Mouse (Mus musculus): Measurements from ENCODE around the gene Ccdc22.
A peak's percentile ranks its signal among the peaks of the same experiment; 100 is the strongest.

Ccdc22 gene

DNA sequence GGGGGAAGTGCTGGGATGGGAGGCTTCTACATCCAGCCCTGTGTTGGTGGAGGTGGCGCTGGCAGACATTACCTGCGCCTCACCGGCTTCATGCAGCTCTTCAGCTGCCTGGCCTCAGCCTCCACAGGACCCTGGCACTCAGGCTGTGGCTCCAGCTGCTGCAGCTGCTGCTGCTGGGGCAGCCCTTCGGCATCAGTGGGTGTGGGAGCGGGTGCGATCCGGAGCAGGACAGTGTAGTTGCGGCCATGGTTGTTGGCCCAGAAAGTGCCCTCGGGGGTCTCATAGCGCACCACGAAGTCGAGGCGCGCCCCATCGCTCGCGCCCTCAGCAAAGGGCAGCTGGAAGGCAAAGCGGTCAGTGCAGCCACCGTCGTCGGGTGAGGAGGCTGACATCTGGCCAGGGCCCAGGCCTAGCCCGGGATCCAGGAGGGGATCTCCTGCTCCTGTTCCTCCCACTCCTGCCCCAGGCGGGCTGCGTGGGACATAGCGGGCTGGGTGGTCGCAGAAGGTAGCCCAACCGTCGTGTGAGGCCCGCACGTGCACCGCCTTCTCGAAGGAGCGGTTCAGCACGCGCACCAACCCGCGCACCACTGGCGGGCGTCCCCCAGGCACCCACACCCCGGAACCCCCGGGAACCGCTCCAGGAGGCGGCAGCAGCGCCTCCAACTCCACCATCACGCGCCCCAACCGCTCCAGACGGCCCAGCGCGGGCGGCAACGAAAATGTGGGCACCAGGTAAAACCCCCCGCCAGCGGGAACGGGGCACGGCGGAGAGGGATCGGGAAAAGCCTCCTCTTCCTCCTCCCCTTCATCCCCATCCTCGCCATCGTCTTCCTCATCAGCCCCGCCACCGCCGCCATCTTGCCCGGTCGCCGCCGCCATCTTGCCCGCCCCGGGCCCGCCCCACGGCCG is 31.9 kb downstream of the Ccdc22 start, which contains the start of gene Foxp3:
Gene Foxp3, plus strand, starts transcription at position 469 of the 911 bp plus-strand sequence.
- peak in 1 of 2 experiments; percentile 20 for DNase-seq

DNA sequence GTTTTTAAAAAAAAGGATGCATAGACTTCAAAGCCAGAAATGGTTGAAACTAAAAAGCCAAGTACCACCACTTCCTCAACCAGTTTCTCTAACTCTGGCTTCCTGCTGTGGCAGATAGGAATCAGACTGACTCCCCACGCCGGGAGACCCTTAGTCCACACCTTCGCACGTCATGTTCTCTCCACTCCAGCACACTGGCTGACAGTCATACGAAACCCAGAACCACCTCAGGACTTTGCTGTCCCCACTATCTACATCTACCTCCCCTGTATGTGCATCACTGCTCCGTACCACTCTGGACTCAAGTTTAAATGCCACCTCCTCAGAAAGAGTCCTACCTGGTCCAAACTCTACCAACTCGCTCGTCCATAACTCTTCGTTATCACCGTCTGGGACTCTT is 32.9 kb downstream of the Ccdc22 start:
- peak in 1 of 2 experiments; percentile 9 for DNase-seq

DNA sequence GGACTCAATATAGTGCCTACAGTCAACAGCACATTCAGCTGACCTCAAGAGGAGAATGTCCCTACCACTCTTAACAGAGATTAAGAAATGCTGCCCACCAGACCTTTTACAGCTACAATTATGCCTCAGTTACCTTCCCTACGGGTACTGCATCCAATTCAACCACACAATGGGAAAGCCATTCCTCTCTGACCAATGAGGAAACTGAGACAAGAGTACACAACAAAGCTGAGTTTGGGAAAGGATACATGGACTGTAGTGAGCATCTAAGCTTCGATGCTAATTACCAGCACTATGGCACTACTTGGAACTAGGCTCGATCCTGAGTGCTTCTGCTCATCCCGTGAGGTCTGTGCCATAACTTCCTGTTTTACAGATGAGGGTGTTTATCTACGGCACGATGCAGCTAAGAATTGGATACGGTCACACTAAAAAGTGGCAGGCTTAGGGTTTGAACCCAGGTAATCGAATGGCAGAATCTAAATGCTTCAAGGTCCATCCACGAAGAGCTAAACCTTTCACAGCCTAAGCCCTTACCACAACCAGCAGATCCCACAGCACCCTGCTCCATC is 33.7 kb downstream of the Ccdc22 start:
- DNase-seq, result no peak

DNA sequence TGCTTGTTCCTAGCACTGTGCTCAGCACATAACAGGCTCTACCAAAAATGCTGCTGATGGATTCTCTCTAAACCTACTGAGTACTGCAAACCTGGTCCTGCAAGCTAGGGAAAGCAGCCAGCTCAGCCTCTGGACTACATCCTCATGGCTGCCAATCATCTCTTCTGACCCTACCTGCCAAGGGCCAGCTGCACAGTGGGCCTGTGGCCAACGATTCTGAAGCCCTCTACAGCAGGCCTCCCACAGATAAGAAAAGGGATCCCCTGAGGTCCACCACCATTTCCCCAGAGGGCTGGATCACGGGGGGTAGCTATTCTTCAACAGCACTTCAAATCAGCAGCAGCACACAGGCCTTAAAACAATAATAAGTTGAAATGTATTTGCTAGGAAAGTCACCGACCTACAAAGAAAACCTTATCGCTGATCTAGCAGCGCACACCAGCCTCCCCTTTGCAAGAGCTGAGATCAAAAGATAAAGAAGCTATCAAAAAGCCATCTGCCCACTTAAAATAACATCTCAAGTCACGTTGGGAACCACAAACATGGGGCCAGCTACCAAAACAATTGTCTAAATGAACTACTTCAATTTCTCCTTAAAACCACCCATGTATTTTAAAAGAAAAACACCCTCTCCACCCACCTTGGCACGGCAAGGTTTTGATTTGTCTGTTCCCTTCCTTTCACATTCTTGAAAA is 34.7 kb downstream of the Ccdc22 start:
- DNase-seq, result no peak

DNA sequence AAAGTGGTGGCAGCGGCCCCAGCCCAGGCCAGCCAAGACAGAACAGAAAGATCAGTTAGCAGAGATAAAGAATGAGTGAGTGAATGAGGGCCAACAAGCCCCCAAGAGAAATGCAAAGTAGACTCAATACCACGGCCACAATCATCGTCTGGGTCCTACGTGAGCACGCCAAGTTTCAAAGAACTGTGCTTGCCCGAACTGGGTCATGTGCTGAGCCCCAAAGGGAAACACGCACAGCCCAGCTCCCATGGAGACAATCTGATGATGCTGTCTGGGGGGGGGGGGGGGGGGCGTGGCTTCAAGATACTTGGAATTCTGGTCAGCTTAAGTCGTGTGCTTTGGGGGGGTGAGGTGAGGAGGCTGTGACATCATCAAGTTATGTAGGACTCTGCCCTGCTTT is 37.8 kb downstream of the Ccdc22 start:
- DNase-seq, result no peak

DNA sequence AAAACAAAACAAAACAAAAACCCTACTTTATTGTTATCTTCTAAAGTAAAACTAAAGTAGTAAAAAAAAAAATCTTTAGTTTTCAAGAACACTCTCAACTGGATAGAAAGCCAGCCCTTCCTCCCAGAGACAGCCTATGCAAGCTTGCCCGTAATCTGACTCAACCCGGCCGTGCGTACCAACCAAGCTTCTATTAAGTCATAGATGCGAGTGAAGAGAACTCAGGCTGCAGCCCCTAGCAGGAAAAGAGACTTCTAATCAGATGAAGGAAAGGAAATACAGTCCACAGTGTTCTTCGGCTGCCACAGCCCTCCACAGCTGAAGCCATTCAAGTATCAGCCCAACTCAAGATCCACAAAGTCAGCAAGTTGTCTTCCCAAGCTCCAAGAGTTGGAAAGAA is 39.0 kb downstream of the Ccdc22 start:
- DNase-seq, result no peak

DNA sequence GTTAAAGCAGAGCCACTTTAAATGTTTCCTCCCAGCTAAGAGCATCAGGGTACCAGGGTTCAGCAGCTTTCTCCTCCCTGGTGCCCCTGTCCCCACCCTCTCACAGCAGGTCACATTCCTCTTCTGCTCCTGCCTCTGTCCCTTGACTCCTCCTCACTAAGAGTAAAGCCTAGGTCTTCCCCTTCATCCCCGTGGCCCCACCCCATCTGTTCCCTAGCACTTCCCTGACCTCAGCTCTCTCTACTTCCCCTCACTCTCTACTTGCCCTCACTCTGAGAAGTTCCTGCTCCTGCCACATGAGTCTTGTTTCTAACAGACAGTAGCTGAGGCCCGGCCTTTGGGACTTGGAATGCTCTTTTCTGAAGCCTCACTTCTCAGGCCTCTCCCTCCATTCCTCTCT is 42.2 kb downstream of the Ccdc22 start:
- DNase-seq, result no peak

DNA sequence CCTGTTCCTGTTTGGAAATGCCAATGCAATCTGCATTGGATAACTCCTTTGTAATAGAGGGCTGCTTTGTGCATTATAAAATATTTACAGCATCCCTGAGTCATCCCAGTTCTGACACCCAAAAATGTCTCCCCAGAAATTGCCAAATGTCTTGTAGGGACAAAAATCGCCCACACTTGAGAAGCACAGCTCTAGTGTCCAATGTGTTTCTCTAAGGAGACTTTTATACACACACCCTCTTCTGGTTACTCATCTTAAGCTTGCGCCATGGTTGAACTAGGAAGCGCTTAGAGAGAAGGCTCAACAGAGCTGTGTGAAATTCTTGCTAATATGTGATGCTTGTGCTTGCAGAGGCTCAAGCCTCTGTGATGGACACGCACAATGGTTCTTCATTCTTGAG is 51.8 kb downstream of the Ccdc22 start:
- no peak for DNase-seq

Measured in thymus, postnatal 36 days (tissue).